Mouse (Mus musculus) E14TG2a.4 (cell line): Measurements from ENCODE around the gene Prkd2.
A peak's percentile ranks its signal among the peaks of the same experiment; 100 is the strongest.

ENCODE experiments used
- H3K27me3 ChIP-seq: 2 replicates; pipeline ENCODE4 v1.6.1; 2014; ENCODE audit warnings: low read length, control low read depth; ENCODE audit not compliant: insufficient read depth
- H3K36me3 ChIP-seq: 2 replicates; pipeline ENCODE4 v1.6.1; 2014; ENCODE audit warnings: low read length, control low read depth; ENCODE audit not compliant: insufficient read depth
- H3K4me1 ChIP-seq: replicated peaks from 2 replicates; pipeline ENCODE4 v1.6.1; 2014; ENCODE audit warnings: low read depth, low read length, control low read depth
- H3K4me3 ChIP-seq: replicated peaks from 2 replicates; pipeline ENCODE4 v1.5.1; 2014; ENCODE audit warnings: mild to moderate bottlenecking, low read length
- H3K9me3 ChIP-seq: 2 replicates; pipeline ENCODE4 v1.6.1; 2014; ENCODE audit warnings: low read length, control low read depth
- CTCF ChIP-seq: conservative IDR thresholded peaks from 2 replicates; pipeline ENCODE4 v1.5.1; 2014; ENCODE audit warnings: low read length
- NANOG ChIP-seq: IDR thresholded peaks from 2 replicates; pipeline ENCODE4 v1.6.1; 2014; ENCODE audit warnings: borderline replicate concordance, low read length, mixed read lengths
- POU5F1 ChIP-seq: IDR thresholded peaks from 2 replicates; pipeline ENCODE4 v1.6.1; 2014; ENCODE audit warnings: low read length, borderline replicate concordance

Prkd2 gene

GRCm38 (mm10) chr7:16885271-16885776 lies 42.6 kb downstream of the Prkd2 start:
- Histone ChIP-seq H3K4me1 (peaks cover 82% of the 10 kb centered on the region), H3K36me3 (peaks cover 21% of the 10 kb centered on the region), H3K27me3 (peaks cover 13% of the 10 kb centered on the region), H3K9me3 (no peaks in the 10 kb centered on the region), H3K4me3 (peak overlapping the region; percentile 76)
- no peak for TF ChIP-seq NANOG
- no peak for TF ChIP-seq POU5F1
- no peak for TF ChIP-seq CTCF

- H3K9me3 ChIP-seq, result no peaks in the 10 kb centered on the region
- peaks cover 81% of the 10 kb centered on the region for H3K4me1 ChIP-seq
- H3K4me3 ChIP-seq, result peak overlapping the region; percentile 76
- peaks cover 21% of the 10 kb centered on the region for H3K36me3 ChIP-seq
- TF ChIP-seq POU5F1 (no peak), NANOG (no peak), CTCF (no peak)
- H3K27me3 ChIP-seq, result peaks cover 13% of the 10 kb centered on the region
These were observed 43.2 kb downstream of the Prkd2 start for GRCm38 (mm10) chr7:16885905-16886304.

GRCm38 (mm10) chr7:16890536-16890935 lies 47.8 kb downstream of the Prkd2 start:
- Histone ChIP-seq H3K4me1 (peaks cover 81% of the 10 kb centered on the region), H3K9me3 (no peaks in the 10 kb centered on the region)

GRCm38 (mm10) chr7:16890944-16891343 lies 48.2 kb downstream of the Prkd2 start:
- H3K27me3 ChIP-seq, result peaks cover 41% of the 10 kb centered on the region
- no peaks in the 10 kb centered on the region for H3K9me3 ChIP-seq
- H3K36me3 ChIP-seq, result peaks cover 15% of the 10 kb centered on the region
- H3K4me3 ChIP-seq, result peak overlapping the region; percentile 71
- TF ChIP-seq CTCF, result no peak
- no peak for TF ChIP-seq POU5F1
- TF ChIP-seq NANOG, result no peak
- peaks cover 82% of the 10 kb centered on the region for H3K4me1 ChIP-seq

More at GRCm38 (mm10) chr7:16890536-16890935, 47.8 kb downstream of the Prkd2 start:
- Histone ChIP-seq H3K4me3 (peak overlapping the region; percentile 71), H3K36me3 (peaks cover 15% of the 10 kb centered on the region), H3K27me3 (peaks cover 41% of the 10 kb centered on the region)
- TF ChIP-seq POU5F1 (no peak), NANOG (no peak), CTCF (no peak)

GRCm38 (mm10) chr7:16891641-16892351 lies 49.1 kb downstream of the Prkd2 start, which contains the start of gene Gng8:
Gng8 (plus strand) TSS chr7:16891786.
- Histone ChIP-seq H3K4me1 (peaks cover 76% of the 10 kb centered on the region), H3K4me3 (peak within 1 kb of the TSS; percentile 71), H3K36me3 (peaks cover 10% of the 10 kb centered on the region), H3K9me3 (no peaks in the 10 kb centered on the region), H3K27me3 (peaks cover 39% of the 10 kb centered on the region)
- TF ChIP-seq POU5F1, result no peak
- TF ChIP-seq CTCF, result peak; percentile 71

GRCm38 (mm10) chr7:16892352-16892730 lies 49.6 kb downstream of the Prkd2 start:
- TF ChIP-seq CTCF (0 out of 2 replicates have a peak, but pooled peaks have one; percentile 0), NANOG (no peak)
- peaks cover 34% of the 10 kb centered on the region for H3K27me3 ChIP-seq
- peaks cover 71% of the 10 kb centered on the region for H3K4me1 ChIP-seq
- H3K9me3 ChIP-seq, result no peaks in the 10 kb centered on the region
- no peak overlapping the region for H3K4me3 ChIP-seq
- H3K36me3 ChIP-seq, result peaks cover 7% of the 10 kb centered on the region

GRCm38 (mm10) chr7:16893612-16894011 lies 50.9 kb downstream of the Prkd2 start:
- H3K4me1 ChIP-seq, result peaks cover 58% of the 10 kb centered on the region
- H3K4me3 ChIP-seq, result no peak overlapping the region
- TF ChIP-seq NANOG (no peak), CTCF (no peak), POU5F1 (no peak)
- H3K36me3 ChIP-seq, result no peaks in the 10 kb centered on the region
- H3K27me3 ChIP-seq, result peaks cover 32% of the 10 kb centered on the region
- no peaks in the 10 kb centered on the region for H3K9me3 ChIP-seq

- Histone ChIP-seq H3K4me3 (peak overlapping the region; percentile 61), H3K4me1 (peaks cover 52% of the 10 kb centered on the region), H3K9me3 (no peaks in the 10 kb centered on the region), H3K27me3 (peaks cover 32% of the 10 kb centered on the region), H3K36me3 (no peaks in the 10 kb centered on the region)
- TF ChIP-seq POU5F1 (no peak), NANOG (no peak), CTCF (no peak)
These were observed 51.6 kb downstream of the Prkd2 start for GRCm38 (mm10) chr7:16894279-16894678.

GRCm38 (mm10) chr7:16895000-16895399 lies 52.3 kb downstream of the Prkd2 start:
- H3K9me3 ChIP-seq, result no peaks in the 10 kb centered on the region
- peaks cover 32% of the 10 kb centered on the region for H3K27me3 ChIP-seq
- H3K4me3 ChIP-seq, result peak overlapping the region; percentile 61
- no peak for TF ChIP-seq NANOG
- peak; percentile 60 for TF ChIP-seq CTCF
- H3K4me1 ChIP-seq, result peaks cover 53% of the 10 kb centered on the region
- H3K36me3 ChIP-seq, result no peaks in the 10 kb centered on the region
